Mouse (Mus musculus) CH12.LX (cell line): Measurements from ENCODE around the gene Mcm9.

Experiments
- BHLHE40 ChIP-seq: IDR thresholded peaks from 2 replicates; pipeline ENCODE4 v1.6.1; 2011; ENCODE audit warnings: mild to moderate bottlenecking, low read depth, low read length, improper control_type of control experiment
- CHD1 ChIP-seq: IDR thresholded peaks from 2 replicates; pipeline ENCODE4 v1.6.1; 2012; ENCODE audit warnings: low read depth, low read length, improper control_type of control experiment, inconsistent platforms
- CTCF ChIP-seq, 2 experiments: IDR thresholded peaks in 1 of 2; conservative IDR thresholded peaks in 1 of 2; 2 replicates each; pipeline ENCODE4 v1.5.1; 2011 to 2012; ENCODE audit warnings: low read depth in 2 of 2, low read length in 2 of 2, improper control_type of control experiment in 1 of 2, inconsistent platforms in 1 of 2, mild to moderate bottlenecking in 1 of 2, moderate library complexity in 1 of 2
- EP300 ChIP-seq: IDR thresholded peaks from 2 replicates; pipeline ENCODE4 v1.6.1; 2011; ENCODE audit warnings: low read length, improper control_type of control experiment
- TCF12 ChIP-seq: IDR thresholded peaks from 2 replicates; pipeline ENCODE4 v1.6.1; 2014; ENCODE audit warnings: low read depth, mild to moderate bottlenecking, inconsistent platforms, low read length, improper control_type of control experiment
- ZC3H11A ChIP-seq: IDR thresholded peaks from 2 replicates; pipeline ENCODE4 v1.6.1; 2012; ENCODE audit warnings: low read depth, mild to moderate bottlenecking, inconsistent platforms, low read length, improper control_type of control experiment

DNA sequence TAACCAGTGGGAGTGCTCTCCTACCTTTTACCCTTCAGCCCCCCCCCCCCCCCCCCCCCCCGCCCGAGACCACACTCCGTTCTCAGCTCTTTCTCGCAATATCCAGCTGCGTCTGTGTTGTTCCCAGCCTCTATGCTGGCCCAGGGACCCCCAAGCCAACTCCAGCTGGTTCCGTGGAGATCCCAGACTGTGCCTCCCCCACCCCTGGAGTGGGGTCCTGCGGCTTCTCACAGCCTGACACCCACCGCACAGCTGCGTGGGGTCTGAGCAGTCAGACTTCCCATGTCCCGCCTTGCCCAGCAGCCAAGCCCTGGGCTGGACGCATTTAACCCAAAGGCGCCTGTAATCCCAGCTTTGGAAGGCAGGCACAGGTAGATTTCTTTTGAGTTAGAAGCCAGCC is 49.2 kb downstream of the Mcm9 start:
- TF ChIP-seq TCF12 (no peak), ZC3H11A (no peak), CTCF (conservative IDR thresholded peaks at IDR 0.05 in 1 of 2, IDR thresholded peaks at IDR 0.05 in 1 of 2; ENCODE audit: low read depth in 2 of 2, low read length in 2 of 2) (no peak), BHLHE40 (no peak), EP300 (no peak), CHD1 (no peak)
